Mouse (Mus musculus): ENCODE measurements around the gene Rfx7. TPM values are rescaled to one million over a fixed set of nuclear protein-coding genes. Genes with fewer than 3 reads are reported as not detected.

Rfx7 gene
- polyA plus RNA-seq, 1 experiment from 2014 or later, result 2.5 TPM

- H3K36me3 ChIP-seq (replicated peaks; ENCODE audit: insufficient read depth, low read length), result no peaks in the 10 kb centered on the region
- no peaks in the 10 kb centered on the region for H3K27me3 ChIP-seq (ENCODE audit: insufficient read depth, low read length)
- no peak for TF ChIP-seq CTCF (IDR thresholded peaks at IDR 0.05; ENCODE audit: low read depth)
- no peak for TF ChIP-seq EP300 (IDR thresholded peaks at IDR 0.05; ENCODE audit: low read depth)
- ATAC-seq, result no peak
- no peaks in the 10 kb centered on the region for H3K9me3 ChIP-seq (ENCODE audit: low read length)
- no peak overlapping the region for H3K4me3 ChIP-seq (ENCODE audit: low read depth, low read length)
- DNase-seq, result no peak
- peaks cover 11% of the 10 kb centered on the region for H3K4me1 ChIP-seq (ENCODE audit: insufficient read depth)
- H3K27ac ChIP-seq (ENCODE audit: low read depth), result no peak overlapping the region
- WGBS (ENCODE audit: insufficient replicate concordance), result 71% methylated on average over 3 of the region's 3 CpGs
- H3K4me2 ChIP-seq (ENCODE audit: low read depth, low read length), result no peak overlapping the region
- no peak overlapping the region for H3K9ac ChIP-seq (replicated peaks)
Observed at GRCm38 (mm10) chr9:72493984-72494685, 37.9 kb upstream of the Rfx7 start.

- ATAC-seq (no peak), DNase-seq (no peak)
- Histone ChIP-seq H3K9ac (replicated peaks) (no peak overlapping the region), H3K4me2 (ENCODE audit: low read depth, low read length) (no peak overlapping the region), H3K9me3 (ENCODE audit: low read length) (no peaks in the 10 kb centered on the region), H3K4me1 (ENCODE audit: insufficient read depth) (peaks cover 5% of the 10 kb centered on the region), H3K27ac (ENCODE audit: low read depth) (no peak overlapping the region), H3K4me3 (ENCODE audit: low read depth, low read length) (no peak overlapping the region), H3K36me3 (replicated peaks; ENCODE audit: insufficient read depth, low read length) (no peaks in the 10 kb centered on the region), H3K27me3 (ENCODE audit: insufficient read depth, low read length) (no peaks in the 10 kb centered on the region)
- no peak for TF ChIP-seq EP300 (IDR thresholded peaks at IDR 0.05; ENCODE audit: low read depth)
- no peak for TF ChIP-seq CTCF (IDR thresholded peaks at IDR 0.05; ENCODE audit: low read depth)
- WGBS (ENCODE audit: insufficient replicate concordance), result 65% methylated on average over 2 of the region's 2 CpGs
Observed at GRCm38 (mm10) chr9:72496691-72497090, 35.3 kb upstream of the Rfx7 start.

- DNase-seq, result no peak
- no peak overlapping the region for H3K9ac ChIP-seq (replicated peaks)
- H3K27ac ChIP-seq (ENCODE audit: low read depth), result no peak overlapping the region
- no peaks in the 10 kb centered on the region for H3K36me3 ChIP-seq (replicated peaks; ENCODE audit: insufficient read depth, low read length)
- TF ChIP-seq EP300 (IDR thresholded peaks at IDR 0.05; ENCODE audit: low read depth), result no peak
- no peaks in the 10 kb centered on the region for H3K27me3 ChIP-seq (ENCODE audit: insufficient read depth, low read length)
- H3K4me2 ChIP-seq (ENCODE audit: low read depth, low read length), result no peak overlapping the region
- ATAC-seq, result no peak
- peaks cover 2% of the 10 kb centered on the region for H3K4me1 ChIP-seq (ENCODE audit: insufficient read depth)
- no peaks in the 10 kb centered on the region for H3K9me3 ChIP-seq (ENCODE audit: low read length)
- no peak overlapping the region for H3K4me3 ChIP-seq (ENCODE audit: low read depth, low read length)
- WGBS (ENCODE audit: insufficient replicate concordance), result 75% methylated on average over 3 of the region's 3 CpGs
Observed at GRCm38 (mm10) chr9:72497171-72497570, 34.9 kb upstream of the Rfx7 start.

- TF ChIP-seq EP300 (IDR thresholded peaks at IDR 0.05; ENCODE audit: low read depth), result no peak
- no peak for TF ChIP-seq CTCF (IDR thresholded peaks at IDR 0.05; ENCODE audit: low read depth)
- 72% methylated on average over 11 of the region's 11 CpGs for WGBS (ENCODE audit: insufficient replicate concordance)
- no peak overlapping the region for H3K4me2 ChIP-seq (ENCODE audit: low read depth, low read length)
- H3K36me3 ChIP-seq (replicated peaks; ENCODE audit: insufficient read depth, low read length), result no peaks in the 10 kb centered on the region
- no peak overlapping the region for H3K4me3 ChIP-seq (ENCODE audit: low read depth, low read length)
- no peak overlapping the region for H3K27ac ChIP-seq (ENCODE audit: low read depth)
- ATAC-seq (no peak), DNase-seq (no peak)
- H3K9me3 ChIP-seq (ENCODE audit: low read length), result no peaks in the 10 kb centered on the region
- no peaks in the 10 kb centered on the region for H3K4me1 ChIP-seq (ENCODE audit: insufficient read depth)
- H3K27me3 ChIP-seq (ENCODE audit: insufficient read depth, low read length), result no peaks in the 10 kb centered on the region
- no peak overlapping the region for H3K9ac ChIP-seq (replicated peaks)
Observed at GRCm38 (mm10) chr9:72512229-72512981, 19.6 kb upstream of the Rfx7 start.

GRCm38 (mm10) chr9:72515366-72515765, 16.7 kb upstream of the Rfx7 start:
- ATAC-seq (no peak), DNase-seq (no peak)
- TF ChIP-seq EP300 (IDR thresholded peaks at IDR 0.05; ENCODE audit: low read depth) (no peak), CTCF (IDR thresholded peaks at IDR 0.05; ENCODE audit: low read depth) (no peak)
- no peak overlapping the region for H3K4me3 ChIP-seq (ENCODE audit: low read depth, low read length)
- no peaks in the 10 kb centered on the region for H3K4me1 ChIP-seq (ENCODE audit: insufficient read depth)
- H3K27me3 ChIP-seq (ENCODE audit: insufficient read depth, low read length), result no peaks in the 10 kb centered on the region
- H3K9ac ChIP-seq (replicated peaks), result no peak overlapping the region
- H3K27ac ChIP-seq (ENCODE audit: low read depth), result no peak overlapping the region
- no peaks in the 10 kb centered on the region for H3K9me3 ChIP-seq (ENCODE audit: low read length)
- H3K4me2 ChIP-seq (ENCODE audit: low read depth, low read length), result no peak overlapping the region
- no peaks in the 10 kb centered on the region for H3K36me3 ChIP-seq (replicated peaks; ENCODE audit: insufficient read depth, low read length)

GRCm38 (mm10) chr9:72519246-72519645, 12.8 kb upstream of the Rfx7 start:
- Histone ChIP-seq H3K36me3 (replicated peaks; ENCODE audit: insufficient read depth, low read length) (no peaks in the 10 kb centered on the region), H3K9me3 (ENCODE audit: low read length) (no peaks in the 10 kb centered on the region), H3K4me2 (ENCODE audit: low read depth, low read length) (no peak overlapping the region), H3K4me3 (ENCODE audit: low read depth, low read length) (no peak overlapping the region), H3K27me3 (ENCODE audit: insufficient read depth, low read length) (no peaks in the 10 kb centered on the region), H3K9ac (replicated peaks) (no peak overlapping the region), H3K27ac (ENCODE audit: low read depth) (no peak overlapping the region), H3K4me1 (ENCODE audit: insufficient read depth) (no peaks in the 10 kb centered on the region)
- TF ChIP-seq CTCF (IDR thresholded peaks at IDR 0.05; ENCODE audit: low read depth) (no peak), EP300 (IDR thresholded peaks at IDR 0.05; ENCODE audit: low read depth) (no peak)
- ATAC-seq, result no peak
- DNase-seq, result no peak
